Mouse (Mus musculus) embryonic facial prominence, embryonic 11.5 days (tissue): Measurements from ENCODE around the gene Cstb. TPM values are rescaled to one million over a fixed set of nuclear protein-coding genes. Genes with fewer than 3 reads are reported as not detected.
"Not testable (repeated sequence)": the region's sequence is repeated elsewhere in the genome, so short reads cannot be mapped to it uniquely, and the experiment has no call there.

ENCODE experiments used
- ATAC-seq: fragments of 200-750 bp; cut with Nextera tagmentation; replicated peaks from 2 replicates; pipeline ENCODE4 v1.8.0; 2017; ENCODE audit warnings: low read depth; ENCODE audit not compliant: insufficient number of reproducible peaks, low FRiP score, low TSS enrichment
- DNase-seq: peaks from one replicate; pipeline ENCODE4 v3.0.0-alpha.2; 2015; ENCODE audit warnings: low spot score
- H3K27ac ChIP-seq: fragments of 300-500 bp; sonication (generic); replicated peaks from 2 replicates; pipeline ENCODE4 v1.5.1; 2014; ENCODE audit warnings: mild to moderate bottlenecking, low read depth, low read length, control low read depth
- H3K27me3 ChIP-seq: fragments of 300-500 bp; sonication (generic); 2 replicates; pipeline ENCODE4 v1.6.1; 2014; ENCODE audit warnings: mild to moderate bottlenecking, low read length, moderate library complexity, mixed read lengths; ENCODE audit not compliant: control insufficient read depth, insufficient read depth
- H3K36me3 ChIP-seq: fragments of 300-500 bp; sonication (generic); replicated peaks from 2 replicates; pipeline ENCODE4 v1.6.1; 2014; ENCODE audit warnings: low read depth, mild to moderate bottlenecking, low read length, moderate library complexity, mixed read lengths; ENCODE audit not compliant: control insufficient read depth, insufficient read depth
- H3K4me1 ChIP-seq: fragments of 300-500 bp; sonication (generic); 2 replicates; pipeline ENCODE4 v1.6.1; 2014; ENCODE audit warnings: low read length, mixed read lengths; ENCODE audit not compliant: control insufficient read depth, insufficient read depth
- H3K4me2 ChIP-seq: fragments of 300-500 bp; sonication (generic); 2 replicates; pipeline ENCODE4 v1.6.1; 2014; ENCODE audit warnings: low read depth, mild to moderate bottlenecking, control low read depth, low read length, moderate library complexity
- H3K4me3 ChIP-seq: fragments of 300-500 bp; sonication (generic); 2 replicates; pipeline ENCODE4 v1.5.1; 2014; ENCODE audit warnings: low read depth, low read length, control low read depth
- H3K9ac ChIP-seq: fragments of 300-500 bp; sonication (generic); replicated peaks from 2 replicates; pipeline ENCODE4 v1.6.1; 2014; ENCODE audit warnings: mild to moderate bottlenecking, control low read depth, low read length
- H3K9me3 ChIP-seq: fragments of 300-500 bp; sonication (generic); replicated peaks from 2 replicates; pipeline ENCODE4 v1.6.1; 2016; ENCODE audit warnings: mild to moderate bottlenecking, low read length, inconsistent platforms, mixed read lengths; ENCODE audit not compliant: control insufficient read depth
- WGBS: fragments of 180-500 bp; shearing (Covaris S2); extraction: QIAGEN DNeasy Blood & Tissue Kit; methylation state at CpG from one replicate; pipeline ENCODE4 v1.1.7; 2014; 5-methylcytosine and 5-hydroxymethylcytosine counted together
- polyA plus RNA-seq: library from polyadenylated mRNA; unstranded; fragments of >200 nt; fragmentation: Nextera tagmentation; extraction: Ambion mirVana; gene quantifications from 2 replicates; pipeline ENCODE4 v1.2.1, GENCODE M21; 2014

Gene Cstb
- polyA plus RNA-seq, 1 experiment from 2014 or later, result 177 TPM

DNA sequence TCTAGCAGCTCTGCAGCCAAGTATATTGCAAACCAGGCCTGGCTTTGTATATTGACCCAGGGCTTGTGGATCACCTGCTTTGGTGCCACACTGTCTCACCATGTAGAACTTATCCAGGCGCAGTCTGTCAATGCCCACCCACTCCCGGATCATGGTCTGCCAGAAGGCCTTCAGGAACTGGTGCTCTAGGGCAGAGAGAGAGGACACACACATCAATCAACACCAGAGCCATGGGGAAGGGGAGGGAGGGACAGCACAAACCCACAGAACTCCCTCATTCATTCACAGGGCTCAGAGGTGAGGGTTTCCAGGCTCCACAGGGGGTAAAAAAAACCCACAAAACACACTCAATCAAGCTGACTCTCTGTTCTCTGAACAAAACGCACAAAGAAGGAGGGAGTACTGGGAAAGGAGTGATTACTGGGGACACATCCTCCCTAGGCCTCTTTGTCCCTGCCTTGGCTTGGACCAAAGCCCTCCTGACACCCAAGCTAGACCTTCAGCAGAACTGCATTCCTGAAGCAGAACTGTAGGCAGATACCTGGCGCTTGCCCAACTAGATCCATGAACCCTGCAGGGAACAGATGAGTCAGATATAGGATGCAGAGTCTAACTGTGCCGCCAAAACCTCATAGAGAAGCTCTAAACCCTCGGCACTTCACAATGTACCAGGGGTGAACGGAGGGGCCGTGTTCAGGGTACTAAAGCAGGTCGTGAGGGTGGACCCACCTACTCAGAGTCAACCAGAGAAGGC lies 16.3 kb upstream of the Cstb start:
- H3K27ac ChIP-seq, result no peak overlapping the region
- H3K9me3 ChIP-seq, result no peaks in the 10 kb centered on the region
- WGBS, result 86% methylated on average over 9 of the region's 9 CpGs
- no peaks in the 10 kb centered on the region for H3K4me1 ChIP-seq
- no peak for DNase-seq
- no peak overlapping the region for H3K4me2 ChIP-seq
- peaks cover 21% of the 10 kb centered on the region for H3K36me3 ChIP-seq
- H3K27me3 ChIP-seq, result no peaks in the 10 kb centered on the region
- H3K4me3 ChIP-seq, result no peak overlapping the region
- no peak for ATAC-seq
- H3K9ac ChIP-seq, result no peak overlapping the region

DNA sequence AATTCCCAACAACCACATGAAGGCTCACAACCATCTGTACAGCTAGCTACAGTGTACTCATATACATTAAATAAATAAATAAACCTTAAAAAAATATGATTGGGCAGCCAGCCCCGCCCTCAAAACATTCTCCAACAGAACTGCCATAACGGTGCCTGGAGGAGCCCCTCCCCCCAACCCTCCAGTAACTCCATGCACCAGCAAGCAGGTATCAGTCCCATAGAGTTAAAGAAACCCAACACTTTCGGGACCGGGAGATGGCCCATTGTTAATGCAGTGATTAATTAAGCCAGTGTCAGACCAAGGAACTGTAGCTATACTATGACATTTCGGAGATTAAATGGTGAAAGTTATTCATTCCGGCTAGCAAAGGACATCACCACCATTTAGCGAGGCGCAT lies 13.6 kb upstream of the Cstb start:
- no peaks in the 10 kb centered on the region for H3K27me3 ChIP-seq
- ATAC-seq (no peak), DNase-seq (peak; percentile 6)
- no peaks in the 10 kb centered on the region for H3K4me1 ChIP-seq
- peak overlapping the region; percentile 88; the same call in 1 of the 2 replicates for H3K9ac ChIP-seq
- peaks cover 14% of the 10 kb centered on the region for H3K36me3 ChIP-seq
- H3K4me2 ChIP-seq, result peak overlapping the region; percentile 65
- no peak overlapping the region for H3K27ac ChIP-seq
- H3K9me3 ChIP-seq, result no peaks in the 10 kb centered on the region
- 18% methylated on average over 8 of the region's 8 CpGs for WGBS
- peak overlapping the region; percentile 83 for H3K4me3 ChIP-seq

DNA sequence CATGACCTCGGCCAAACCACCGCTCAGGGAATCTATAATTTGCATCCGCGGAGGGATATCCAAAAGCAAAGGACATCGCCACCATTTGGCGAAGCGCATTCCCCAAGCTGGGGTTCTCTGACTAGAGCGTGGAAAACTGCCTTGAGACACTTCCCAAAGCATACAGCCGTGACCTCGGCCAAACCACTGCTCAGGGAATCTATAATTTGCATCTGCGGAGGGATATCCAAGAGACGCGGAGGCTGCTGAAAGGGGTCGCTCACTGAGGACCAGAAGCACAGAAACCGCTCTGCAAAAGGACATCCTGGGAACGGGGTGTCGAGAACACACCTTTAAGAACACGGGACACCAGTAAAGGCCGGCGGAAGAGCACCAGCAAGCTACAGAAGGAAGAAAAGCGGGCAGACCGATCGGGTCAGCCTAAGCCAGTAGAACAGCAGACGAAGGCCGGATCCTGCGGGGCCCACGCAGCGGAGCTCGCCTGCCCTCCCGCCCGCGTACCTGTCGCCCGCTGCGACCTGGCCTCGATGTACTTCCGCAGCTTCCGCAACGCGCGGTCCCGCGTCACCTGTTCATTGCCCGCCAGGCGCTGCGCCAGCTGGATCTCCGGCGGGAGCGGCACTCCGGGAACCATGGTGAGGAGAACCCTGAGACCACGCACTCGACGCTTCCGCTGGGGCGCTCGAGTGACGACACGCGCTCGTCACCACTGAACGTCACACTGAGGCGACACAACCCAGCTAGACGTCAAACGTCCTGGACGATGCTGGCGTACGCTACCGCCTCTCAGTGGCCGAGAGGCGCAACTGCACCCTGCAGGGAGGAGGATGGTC lies 12.9 kb upstream of the Cstb start, which contains the start of gene Rrp1:
Gene Rrp1, minus strand, starts transcription at position 725 of the 833 bp plus-strand sequence.
- under 1% methylated on average over 70 of the region's 70 CpGs for WGBS
- H3K4me2 ChIP-seq, result peak within 1 kb of the TSS; percentile 65
- H3K4me3 ChIP-seq, result peak within 1 kb of the TSS; percentile 83
- peak within 1 kb of the TSS; percentile 17; the same call in 1 of the 2 replicates for H3K27ac ChIP-seq
- H3K9ac ChIP-seq, result peak within 1 kb of the TSS; percentile 88
- no peaks in the 10 kb centered on the region for H3K9me3 ChIP-seq
- ATAC-seq, result peak; percentile 86
- no peaks in the 10 kb centered on the region for H3K27me3 ChIP-seq
- DNase-seq, result peak; percentile 94
- no peaks in the 10 kb centered on the region for H3K4me1 ChIP-seq
- peaks cover 12% of the 10 kb centered on the region for H3K36me3 ChIP-seq

DNA sequence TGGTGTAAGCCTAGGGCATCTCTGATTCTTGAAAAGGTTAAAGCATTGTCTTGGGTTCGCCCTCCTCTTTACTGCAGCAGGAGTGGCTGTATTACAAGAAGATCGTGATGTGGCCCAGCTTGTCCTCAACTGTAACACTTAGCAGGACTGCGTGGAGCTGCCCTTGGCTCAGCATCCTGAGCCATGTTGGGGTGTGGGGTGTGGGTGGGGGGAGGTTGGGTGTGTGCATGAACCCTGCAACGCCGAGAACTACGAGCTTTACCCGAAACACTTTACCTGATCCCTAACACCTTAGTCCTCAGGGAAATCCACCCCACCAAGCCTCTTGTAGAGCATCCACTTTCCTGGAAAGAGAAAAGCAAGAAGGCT lies 12.3 kb upstream of the Cstb start:
- 42% methylated on average over 7 of the region's 7 CpGs for WGBS
- Histone ChIP-seq H3K4me3 (peak overlapping the region; percentile 83), H3K9me3 (no peaks in the 10 kb centered on the region), H3K27ac (no peak overlapping the region), H3K36me3 (peaks cover 11% of the 10 kb centered on the region), H3K27me3 (no peaks in the 10 kb centered on the region), H3K9ac (peak overlapping the region; percentile 88), H3K4me2 (peak overlapping the region; percentile 31; the same call in 1 of the 2 replicates), H3K4me1 (no peaks in the 10 kb centered on the region)
- ATAC-seq (no peak; the same call in 1 of the 2 replicates), DNase-seq (no peak)

DNA sequence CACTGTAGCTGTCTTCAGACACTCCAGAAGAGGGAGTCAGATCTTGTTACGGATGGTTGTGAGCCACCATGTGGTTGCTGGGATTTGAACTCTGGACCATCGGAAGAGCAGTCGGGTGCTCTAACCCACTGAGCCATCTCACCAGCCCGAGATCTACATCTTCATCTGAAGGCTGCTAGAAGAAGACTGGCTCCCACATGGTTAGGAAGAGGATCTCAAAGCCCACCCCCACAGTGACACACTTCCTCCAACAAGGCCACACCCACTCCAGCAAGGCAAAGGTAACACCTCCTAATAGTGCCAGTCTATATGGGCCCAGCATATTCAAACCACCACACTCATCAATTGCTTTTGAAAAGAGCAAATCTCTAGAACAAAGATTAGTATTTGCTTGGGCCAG lies 10.5 kb upstream of the Cstb start:
- H3K4me1 ChIP-seq, H3K9me3 ChIP-seq, H3K4me2 ChIP-seq, H3K27ac ChIP-seq, H3K4me3 ChIP-seq, H3K27me3 ChIP-seq, DNase-seq, H3K9ac ChIP-seq, ATAC-seq, H3K36me3 ChIP-seq: not testable (repeated sequence)
- 90% methylated on average over 3 of the region's 4 CpGs for WGBS

DNA sequence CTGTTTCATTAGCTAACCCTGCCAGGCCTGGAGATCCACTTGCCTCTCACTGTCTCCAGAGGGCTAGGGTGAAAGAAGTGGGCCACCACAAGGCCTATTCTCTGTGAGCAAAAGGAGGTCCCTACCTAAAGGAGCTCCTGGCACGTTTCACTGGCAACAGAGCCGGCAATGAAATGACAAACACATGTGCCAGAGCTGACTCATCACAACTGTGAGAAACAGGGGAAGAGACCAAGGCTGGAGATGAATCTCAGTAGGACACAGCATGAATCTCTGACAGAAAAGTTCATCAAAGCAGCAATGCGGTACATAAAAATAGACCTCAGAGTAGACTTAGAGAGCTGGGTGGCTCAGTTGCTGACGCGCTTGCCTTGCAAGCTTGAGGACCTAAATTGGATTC lies 7.6 kb upstream of the Cstb start:
- Histone ChIP-seq H3K27me3 (no peaks in the 10 kb centered on the region), H3K9me3 (no peaks in the 10 kb centered on the region), H3K9ac (no peak overlapping the region), H3K4me2 (no peak overlapping the region), H3K4me1 (no peaks in the 10 kb centered on the region), H3K4me3 (no peak overlapping the region), H3K36me3 (no peaks in the 10 kb centered on the region), H3K27ac (no peak overlapping the region)
- no peak for DNase-seq
- no peak for ATAC-seq
- 53% methylated on average over 5 of the region's 5 CpGs for WGBS

DNA sequence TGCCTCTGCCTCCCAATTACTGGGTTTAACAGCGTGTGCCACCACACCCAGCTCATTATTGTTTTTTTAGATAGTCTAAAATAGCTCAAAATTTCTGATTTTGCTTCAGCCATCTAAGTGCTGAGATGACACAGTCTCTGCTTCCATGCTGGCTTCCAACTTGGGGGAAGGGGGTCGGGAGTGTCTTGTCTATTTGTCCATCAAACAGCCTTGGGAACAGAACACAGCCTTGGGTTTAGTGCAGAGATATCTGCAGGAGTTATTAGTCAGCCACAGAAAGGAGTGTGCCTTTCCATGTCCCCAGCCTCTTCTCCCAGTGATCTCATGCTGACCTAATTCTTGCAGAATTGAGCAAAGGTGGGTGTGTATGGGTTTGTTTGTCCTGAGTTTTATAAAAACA lies 6.7 kb upstream of the Cstb start:
- Histone ChIP-seq H3K9me3 (no peaks in the 10 kb centered on the region), H3K27ac (no peak overlapping the region), H3K4me3 (no peak overlapping the region), H3K27me3 (no peaks in the 10 kb centered on the region), H3K4me1 (no peaks in the 10 kb centered on the region), H3K4me2 (no peak overlapping the region), H3K36me3 (no peaks in the 10 kb centered on the region), H3K9ac (no peak overlapping the region)
- ATAC-seq, result no peak
- WGBS, result 92% methylated on average over 2 of the region's 2 CpGs
- no peak for DNase-seq

DNA sequence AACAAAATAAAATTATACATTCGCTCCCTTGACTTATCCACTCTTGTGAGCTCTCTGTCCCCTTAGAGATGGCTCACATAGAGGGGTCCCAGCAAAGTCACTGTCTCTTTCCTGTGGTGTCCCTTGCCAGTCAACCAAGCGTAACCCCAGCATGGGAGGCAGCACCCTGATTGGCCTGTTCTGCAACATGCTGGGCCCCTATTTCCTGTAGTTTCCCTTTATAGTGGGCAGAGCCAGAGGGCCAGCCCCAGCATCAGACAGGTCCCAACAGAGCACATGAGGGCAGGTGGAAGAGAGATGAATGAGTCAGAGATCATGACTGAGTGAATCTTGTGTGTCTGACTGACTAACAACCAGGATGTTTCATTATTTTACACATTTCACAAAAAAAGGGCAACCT lies 4.5 kb upstream of the Cstb start:
- no peak overlapping the region for H3K27ac ChIP-seq
- H3K9ac ChIP-seq, result no peak overlapping the region
- no peak for ATAC-seq
- whole genome bisulfite sequencing, result 83% methylated on average over 2 of the region's 2 CpGs
- no peaks in the 10 kb centered on the region for H3K27me3 ChIP-seq
- no peak overlapping the region for H3K4me2 ChIP-seq
- no peaks in the 10 kb centered on the region for H3K9me3 ChIP-seq
- H3K4me1 ChIP-seq, result no peaks in the 10 kb centered on the region
- DNase-seq, result no peak
- H3K36me3 ChIP-seq, result no peaks in the 10 kb centered on the region
- no peak overlapping the region for H3K4me3 ChIP-seq
